Mouse (Mus musculus): ENCODE results near the gene Olfr1369-ps1. TPM values are rescaled to one million over a fixed set of nuclear protein-coding genes. Genes with fewer than 3 reads are reported as not detected.

Gene Olfr1369-ps1
- total RNA-seq, 2 experiments from 2014 or later: not detected

DNA sequence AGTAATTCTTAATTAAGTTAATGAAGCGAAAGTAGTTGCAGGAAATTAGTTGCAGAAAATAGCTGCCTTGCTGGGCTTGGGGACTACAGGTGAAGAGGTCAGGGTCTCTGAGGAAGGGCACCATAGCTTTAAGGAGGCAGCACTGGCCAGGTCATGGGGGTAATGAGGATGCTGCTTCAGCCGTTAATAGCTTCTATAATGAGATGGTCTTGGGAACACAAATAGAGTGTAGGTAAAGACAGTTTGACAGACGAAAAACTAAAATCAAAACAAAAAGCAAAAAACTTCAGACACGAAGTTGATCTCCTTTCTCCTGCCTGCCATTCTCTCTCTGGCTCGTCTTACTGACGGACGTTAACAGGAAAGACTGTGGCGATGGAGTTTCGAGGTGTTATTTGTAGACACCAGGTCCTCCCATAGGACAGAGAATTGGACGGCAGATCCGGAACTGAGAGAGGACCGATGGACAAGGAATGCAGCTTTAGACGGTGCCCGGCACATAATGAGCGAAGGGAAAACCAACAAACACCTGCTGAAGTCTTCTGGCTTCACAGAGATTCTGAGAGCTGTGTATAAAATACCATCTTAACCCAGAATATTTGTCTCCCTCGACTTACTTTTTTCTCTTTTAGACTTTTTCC, 57.2 kb downstream of the Olfr1369-ps1 start:
- DNase-seq (ENCODE audit: extremely low spot score in 1 of 2, low spot score in 1 of 2): peak; percentile 19 to 31

Other genes with a start within 250 kb of the Olfr1369-ps1 start
- not detected for gene Olfr1370, start 36.5 kb upstream of the Olfr1369-ps1 start, total RNA-seq (2021)
- not detected for gene Olfr263, start 18.2 kb downstream of the Olfr1369-ps1 start, total RNA-seq (2021)
- not detected for gene Olfr1368, start 34.4 kb downstream of the Olfr1369-ps1 start, total RNA-seq (2021)
- 10 to 100 TPM; 37.8 to 42.2 TPM for gene Trim27, start 68.0 kb downstream of the Olfr1369-ps1 start, total RNA-seq (2021)
- not detected for gene Gpx5, start 181.2 kb downstream of the Olfr1369-ps1 start, total RNA-seq (2021)
- gene Gpx6, start 200.6 kb downstream of the Olfr1369-ps1 start, total RNA-seq (2021): not detected
- gene Olfr1367, start 235.4 kb downstream of the Olfr1369-ps1 start, total RNA-seq (2021): not detected